Mouse (Mus musculus): Measurements from ENCODE around the gene Mpzl3. TPM values are rescaled to one million over a fixed set of nuclear protein-coding genes. Genes with fewer than 3 reads are reported as not detected.

Gene Mpzl3
- polyA plus RNA-seq, 1 experiment from 2014 or later = 6.2 TPM

GRCm38 (mm10) chr9:45058304-45058940, 3.4 kb downstream of the Mpzl3 start:
- no peaks in the 10 kb centered on the region for H3K36me3 ChIP-seq (ENCODE audit: control insufficient read depth, insufficient read depth, low read length)
- H3K9ac ChIP-seq (ENCODE audit: low read depth, low read length) = no peak overlapping the region
- H3K4me3 ChIP-seq (ENCODE audit: low read length) = no peak overlapping the region
- 36% methylated on average over 5 of the region's 5 CpGs for WGBS
- no peak overlapping the region for H3K27ac ChIP-seq (ENCODE audit: low read length)
- peaks cover 10% of the 10 kb centered on the region; the same call in 1 of the 2 replicates for H3K4me1 ChIP-seq (ENCODE audit: control insufficient read depth, insufficient read depth, low read length)
- ATAC-seq = no peak
- H3K9me3 ChIP-seq (ENCODE audit: control insufficient read depth, low read length) = no peaks in the 10 kb centered on the region
- H3K4me2 ChIP-seq (ENCODE audit: low read depth, low read length) = no peak overlapping the region
- H3K27me3 ChIP-seq (replicated peaks; ENCODE audit: control insufficient read depth, insufficient read depth, low read length) = no peaks in the 10 kb centered on the region

DNA sequence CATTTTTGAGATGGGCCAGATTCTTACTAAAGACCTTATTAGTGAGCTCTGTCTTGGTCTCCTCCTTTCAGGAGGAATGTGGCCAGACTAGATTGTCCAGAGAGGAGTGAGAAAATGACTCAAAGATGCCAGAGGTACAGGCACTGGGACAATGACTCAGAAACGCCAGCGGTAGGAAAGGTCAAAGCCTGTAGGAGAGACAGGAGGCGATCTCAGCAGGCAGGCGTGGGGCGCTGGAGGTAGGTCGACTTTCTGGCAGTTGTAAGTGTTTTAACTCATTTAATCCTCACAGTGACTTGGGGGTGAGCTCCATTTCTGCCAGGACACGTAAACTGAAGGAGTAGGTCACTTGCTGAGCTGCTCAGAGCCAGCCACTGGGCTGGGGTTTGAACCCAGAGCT, 5.2 kb downstream of the Mpzl3 start:
- peaks cover 10% of the 10 kb centered on the region; the same call in 1 of the 2 replicates for H3K4me1 ChIP-seq (ENCODE audit: control insufficient read depth, insufficient read depth, low read length)
- no peak overlapping the region for H3K4me2 ChIP-seq (ENCODE audit: low read depth, low read length)
- no peak overlapping the region for H3K4me3 ChIP-seq (ENCODE audit: low read length)
- peak; percentile 44; the same call in 1 of the 2 replicates for ATAC-seq
- H3K27ac ChIP-seq (ENCODE audit: low read length) = peak overlapping the region; percentile 54
- no peaks in the 10 kb centered on the region for H3K9me3 ChIP-seq (ENCODE audit: control insufficient read depth, low read length)
- H3K36me3 ChIP-seq (ENCODE audit: control insufficient read depth, insufficient read depth, low read length) = no peaks in the 10 kb centered on the region
- peak overlapping the region; percentile 32; the same call in 1 of the 2 replicates for H3K9ac ChIP-seq (ENCODE audit: low read depth, low read length)
- no peaks in the 10 kb centered on the region for H3K27me3 ChIP-seq (replicated peaks; ENCODE audit: control insufficient read depth, insufficient read depth, low read length)
- WGBS = 43% methylated on average over 7 of the region's 7 CpGs

DNA sequence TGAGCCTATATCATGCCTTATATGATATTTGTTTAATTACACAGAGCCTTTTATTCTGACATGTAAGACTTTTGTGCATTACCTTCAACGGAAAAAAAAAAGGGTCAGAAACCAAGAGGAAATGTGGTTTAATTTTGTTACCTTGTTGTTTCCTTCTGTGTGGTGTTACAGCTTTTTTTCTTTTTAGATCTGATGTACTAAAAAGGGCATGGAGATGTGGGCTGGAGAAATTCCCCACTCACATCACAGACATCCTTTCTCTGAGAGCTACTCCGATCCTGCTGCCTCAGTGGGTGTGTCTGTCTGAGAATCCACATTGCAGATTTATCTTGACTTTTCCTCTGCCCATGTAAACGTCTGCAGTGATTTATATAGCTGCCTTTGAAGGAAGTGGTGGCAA, 7.7 kb downstream of the Mpzl3 start:
- no peak overlapping the region for H3K4me3 ChIP-seq (ENCODE audit: low read length)
- H3K36me3 ChIP-seq (ENCODE audit: control insufficient read depth, insufficient read depth, low read length) = no peaks in the 10 kb centered on the region
- 54% methylated on average over 3 of the region's 3 CpGs for WGBS
- ATAC-seq = no peak
- no peak overlapping the region for H3K9ac ChIP-seq (ENCODE audit: low read depth, low read length)
- no peak overlapping the region for H3K27ac ChIP-seq (ENCODE audit: low read length)
- no peaks in the 10 kb centered on the region for H3K9me3 ChIP-seq (ENCODE audit: control insufficient read depth, low read length)
- peaks cover 10% of the 10 kb centered on the region; the same call in 1 of the 2 replicates for H3K4me1 ChIP-seq (ENCODE audit: control insufficient read depth, insufficient read depth, low read length)
- no peaks in the 10 kb centered on the region for H3K27me3 ChIP-seq (replicated peaks; ENCODE audit: control insufficient read depth, insufficient read depth, low read length)
- H3K4me2 ChIP-seq (ENCODE audit: low read depth, low read length) = no peak overlapping the region

DNA sequence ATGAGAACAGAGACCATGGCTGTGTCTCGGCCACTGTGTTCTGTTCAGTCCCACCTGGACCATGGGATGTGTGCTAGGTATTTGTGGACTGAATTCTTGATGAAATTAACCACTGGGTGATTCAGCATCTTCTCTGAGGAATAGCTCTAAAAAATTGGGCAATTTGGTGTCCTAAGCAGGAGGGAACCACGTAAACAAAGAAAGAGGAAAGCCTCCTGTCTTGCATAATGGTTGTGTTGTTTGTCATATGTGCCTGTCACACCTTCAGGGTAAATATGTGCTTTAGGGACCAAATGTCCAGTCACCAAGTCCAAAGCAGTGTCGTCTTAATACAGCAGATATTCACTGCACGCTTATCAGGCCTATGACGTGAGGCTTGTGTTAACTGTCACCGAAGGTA, 9.4 kb downstream of the Mpzl3 start:
- Histone ChIP-seq H3K9me3 (ENCODE audit: control insufficient read depth, low read length) (no peaks in the 10 kb centered on the region), H3K4me3 (ENCODE audit: low read length) (no peak overlapping the region), H3K4me2 (ENCODE audit: low read depth, low read length) (no peak overlapping the region), H3K27me3 (replicated peaks; ENCODE audit: control insufficient read depth, insufficient read depth, low read length) (no peaks in the 10 kb centered on the region), H3K27ac (ENCODE audit: low read length) (no peak overlapping the region), H3K4me1 (ENCODE audit: control insufficient read depth, insufficient read depth, low read length) (peaks cover 10% of the 10 kb centered on the region; the same call in 1 of the 2 replicates), H3K9ac (ENCODE audit: low read depth, low read length) (no peak overlapping the region), H3K36me3 (ENCODE audit: control insufficient read depth, insufficient read depth, low read length) (no peaks in the 10 kb centered on the region)
- WGBS = 80% methylated on average over 6 of the region's 6 CpGs
- ATAC-seq = no peak

- H3K27me3 ChIP-seq (replicated peaks; ENCODE audit: control insufficient read depth, insufficient read depth, low read length) = no peaks in the 10 kb centered on the region
- no peak overlapping the region for H3K4me3 ChIP-seq (ENCODE audit: low read length)
- H3K4me1 ChIP-seq (ENCODE audit: control insufficient read depth, insufficient read depth, low read length) = no peaks in the 10 kb centered on the region
- ATAC-seq = no peak
- H3K27ac ChIP-seq (ENCODE audit: low read length) = no peak overlapping the region
- H3K9ac ChIP-seq (ENCODE audit: low read depth, low read length) = no peak overlapping the region
- WGBS = 78% methylated on average over 4 of the region's 4 CpGs
- no peak overlapping the region for H3K4me2 ChIP-seq (ENCODE audit: low read depth, low read length)
- H3K9me3 ChIP-seq (ENCODE audit: control insufficient read depth, low read length) = no peaks in the 10 kb centered on the region
- no peaks in the 10 kb centered on the region for H3K36me3 ChIP-seq (ENCODE audit: control insufficient read depth, insufficient read depth, low read length)
Measured at GRCm38 (mm10) chr9:45066735-45067134, 11.7 kb downstream of the Mpzl3 start.

DNA sequence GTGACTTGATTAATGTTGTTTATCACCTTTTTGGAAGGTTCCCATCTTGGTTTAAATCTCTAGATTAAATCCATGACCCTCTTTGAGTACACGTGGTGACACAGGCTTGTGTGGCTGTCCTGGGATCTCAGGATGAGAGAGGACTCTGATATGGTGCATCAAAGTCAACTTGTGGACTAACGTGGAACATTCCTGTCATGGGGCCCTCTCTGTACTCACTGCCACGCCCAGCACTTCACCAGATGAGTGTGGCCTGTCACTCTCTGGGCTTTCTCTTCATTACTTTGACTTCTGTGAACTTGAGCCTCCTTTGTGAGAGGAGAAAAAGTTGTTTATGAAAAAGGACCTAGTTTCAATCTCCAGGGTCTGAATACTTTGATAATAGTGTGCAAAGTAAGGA, 16.8 kb downstream of the Mpzl3 start:
- Histone ChIP-seq H3K9ac (ENCODE audit: low read depth, low read length) (no peak overlapping the region), H3K4me2 (ENCODE audit: low read depth, low read length) (no peak overlapping the region), H3K36me3 (ENCODE audit: control insufficient read depth, insufficient read depth, low read length) (no peaks in the 10 kb centered on the region), H3K9me3 (ENCODE audit: control insufficient read depth, low read length) (no peaks in the 10 kb centered on the region), H3K4me3 (ENCODE audit: low read length) (no peak overlapping the region), H3K4me1 (ENCODE audit: control insufficient read depth, insufficient read depth, low read length) (no peaks in the 10 kb centered on the region), H3K27ac (ENCODE audit: low read length) (no peak overlapping the region), H3K27me3 (replicated peaks; ENCODE audit: control insufficient read depth, insufficient read depth, low read length) (no peaks in the 10 kb centered on the region)
- 50% methylated on average over 3 of the region's 3 CpGs for WGBS
- ATAC-seq = peak; percentile 62; the same call in 1 of the 2 replicates

DNA sequence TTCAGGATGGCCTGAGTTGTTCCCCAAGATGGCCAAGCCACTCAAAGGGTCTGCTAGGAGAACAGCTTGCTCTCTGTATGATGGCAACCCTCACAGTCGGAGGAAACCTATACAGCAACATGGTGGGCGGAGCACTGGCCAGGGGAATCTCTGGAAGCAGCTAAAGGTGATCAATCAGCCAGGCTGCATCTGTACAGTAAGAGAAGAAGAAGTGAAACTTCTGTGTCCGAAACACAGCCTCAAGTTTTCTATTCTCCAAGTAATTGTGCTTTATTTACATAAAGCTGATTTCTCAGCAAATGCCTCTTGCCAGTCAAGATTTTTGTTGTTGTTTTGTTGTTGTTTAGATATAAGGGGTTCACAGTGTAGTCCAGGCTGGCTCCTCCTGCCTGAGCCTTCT, 22.9 kb downstream of the Mpzl3 start:
- WGBS = 58% methylated on average over 3 of the region's 3 CpGs
- no peaks in the 10 kb centered on the region for H3K4me1 ChIP-seq (ENCODE audit: control insufficient read depth, insufficient read depth, low read length)
- H3K4me2 ChIP-seq (ENCODE audit: low read depth, low read length) = no peak overlapping the region
- H3K27me3 ChIP-seq (replicated peaks; ENCODE audit: control insufficient read depth, insufficient read depth, low read length) = no peaks in the 10 kb centered on the region
- H3K4me3 ChIP-seq (ENCODE audit: low read length) = no peak overlapping the region
- no peak for ATAC-seq
- no peak overlapping the region for H3K9ac ChIP-seq (ENCODE audit: low read depth, low read length)
- H3K36me3 ChIP-seq (ENCODE audit: control insufficient read depth, insufficient read depth, low read length) = no peaks in the 10 kb centered on the region
- no peak overlapping the region for H3K27ac ChIP-seq (ENCODE audit: low read length)
- no peaks in the 10 kb centered on the region for H3K9me3 ChIP-seq (ENCODE audit: control insufficient read depth, low read length)

GRCm38 (mm10) chr9:45079011-45079410, 24.0 kb downstream of the Mpzl3 start, which contains the start of gene Jaml:
Gene Jaml (plus strand): TSS chr9:45079183.
- no peak within 1 kb of the TSS for H3K27ac ChIP-seq (ENCODE audit: low read length)
- H3K27me3 ChIP-seq (replicated peaks; ENCODE audit: control insufficient read depth, insufficient read depth, low read length) = no peaks in the 10 kb centered on the region
- no peaks in the 10 kb centered on the region for H3K9me3 ChIP-seq (ENCODE audit: control insufficient read depth, low read length)
- WGBS = 86% methylated on average over 5 of the region's 5 CpGs
- no peaks in the 10 kb centered on the region for H3K4me1 ChIP-seq (ENCODE audit: control insufficient read depth, insufficient read depth, low read length)
- H3K9ac ChIP-seq (ENCODE audit: low read depth, low read length) = no peak within 1 kb of the TSS
- H3K4me3 ChIP-seq (ENCODE audit: low read length) = no peak within 1 kb of the TSS
- H3K4me2 ChIP-seq (ENCODE audit: low read depth, low read length) = no peak within 1 kb of the TSS
- no peak for ATAC-seq
- no peaks in the 10 kb centered on the region for H3K36me3 ChIP-seq (ENCODE audit: control insufficient read depth, insufficient read depth, low read length)

- no peak overlapping the region for H3K27ac ChIP-seq (ENCODE audit: low read length)
- 88% methylated on average over 3 of the region's 3 CpGs for WGBS
- no peaks in the 10 kb centered on the region for H3K9me3 ChIP-seq (ENCODE audit: control insufficient read depth, low read length)
- H3K4me2 ChIP-seq (ENCODE audit: low read depth, low read length) = no peak overlapping the region
- H3K4me1 ChIP-seq (ENCODE audit: control insufficient read depth, insufficient read depth, low read length) = no peaks in the 10 kb centered on the region
- H3K27me3 ChIP-seq (replicated peaks; ENCODE audit: control insufficient read depth, insufficient read depth, low read length) = no peaks in the 10 kb centered on the region
- H3K36me3 ChIP-seq (ENCODE audit: control insufficient read depth, insufficient read depth, low read length) = no peaks in the 10 kb centered on the region
- H3K4me3 ChIP-seq (ENCODE audit: low read length) = no peak overlapping the region
- ATAC-seq = no peak
- no peak overlapping the region for H3K9ac ChIP-seq (ENCODE audit: low read depth, low read length)
Measured at GRCm38 (mm10) chr9:45083132-45083531, 28.1 kb downstream of the Mpzl3 start.

DNA sequence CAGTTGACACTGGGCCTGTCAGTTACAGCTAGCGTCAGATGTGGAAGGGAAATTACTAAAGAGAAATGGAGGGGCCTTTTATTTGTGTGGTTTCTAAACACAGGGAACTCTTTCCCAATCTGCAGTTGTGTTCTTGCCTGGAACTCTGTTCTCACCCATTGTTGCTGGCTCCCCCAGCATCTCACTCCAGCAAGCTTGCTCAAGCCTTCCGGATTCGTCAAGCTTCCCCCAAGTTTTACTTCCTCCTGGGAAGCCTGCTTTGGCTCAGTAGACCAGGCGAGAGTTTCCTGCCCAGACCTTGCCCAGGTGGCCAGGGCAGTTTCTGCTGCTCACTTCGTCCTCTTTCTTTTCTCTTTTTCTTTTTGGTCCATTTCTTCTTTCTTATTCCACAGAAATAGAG, 29.6 kb downstream of the Mpzl3 start:
- no peak overlapping the region for H3K4me3 ChIP-seq (ENCODE audit: low read length)
- no peaks in the 10 kb centered on the region for H3K9me3 ChIP-seq (ENCODE audit: control insufficient read depth, low read length)
- H3K27me3 ChIP-seq (replicated peaks; ENCODE audit: control insufficient read depth, insufficient read depth, low read length) = no peaks in the 10 kb centered on the region
- no peaks in the 10 kb centered on the region for H3K36me3 ChIP-seq (ENCODE audit: control insufficient read depth, insufficient read depth, low read length)
- H3K27ac ChIP-seq (ENCODE audit: low read length) = no peak overlapping the region
- no peak overlapping the region for H3K9ac ChIP-seq (ENCODE audit: low read depth, low read length)
- no peak for ATAC-seq
- no peaks in the 10 kb centered on the region for H3K4me1 ChIP-seq (ENCODE audit: control insufficient read depth, insufficient read depth, low read length)
- H3K4me2 ChIP-seq (ENCODE audit: low read depth, low read length) = no peak overlapping the region
- WGBS = 70% methylated on average over 5 of the region's 5 CpGs

Data from intestine, embryonic 16.5 days (tissue).